Mouse (Mus musculus): ENCODE results near the gene Sec31a. TPM values are rescaled to one million over a fixed set of nuclear protein-coding genes. Genes with fewer than 3 reads are reported as not detected.

The Sec31a gene
- polyA plus RNA-seq, 1 experiment from 2014 or later: 96.3 TPM

DNA sequence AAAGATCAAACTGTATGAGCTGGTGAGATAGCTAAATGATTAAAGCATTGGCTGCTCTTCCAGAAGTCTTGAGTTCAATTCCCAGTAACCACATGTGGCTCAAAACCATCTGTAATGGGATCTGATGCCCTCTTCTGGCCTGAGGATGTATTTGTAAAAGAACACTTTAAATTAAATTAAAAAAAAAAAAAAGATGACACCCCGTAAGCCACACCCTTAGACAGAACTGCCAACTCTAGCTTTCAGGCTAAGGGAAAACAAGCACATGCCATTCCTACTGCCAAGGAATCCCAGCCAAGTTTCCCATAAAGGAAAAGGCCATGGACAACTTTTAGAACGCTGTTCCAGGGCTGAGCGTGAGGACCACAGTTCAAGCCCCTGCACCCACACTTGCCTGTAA, 22.4 kb downstream of the Sec31a start:
- whole genome bisulfite sequencing: 75% methylated on average over 3 of the region's 3 CpGs
- Histone ChIP-seq H3K4me2 (replicated peaks; ENCODE audit: low read depth, low read length) (no peak overlapping the region), H3K27ac (ENCODE audit: low read length) (no peak overlapping the region)

GRCm38 (mm10) chr5:100392436-100392955, 23.5 kb downstream of the Sec31a start:
- no peak overlapping the region for H3K4me3 ChIP-seq (ENCODE audit: low read depth, low read length)
- DNase-seq (ENCODE audit: low spot score) (no peak), ATAC-seq (no peak)
- peaks cover 60% of the 10 kb centered on the region for H3K36me3 ChIP-seq (ENCODE audit: insufficient read depth, low read length)
- no peak overlapping the region for H3K27ac ChIP-seq (ENCODE audit: low read length)
- H3K9me3 ChIP-seq (ENCODE audit: low read length): no peaks in the 10 kb centered on the region
- WGBS: 83% methylated on average over 20 of the region's 20 CpGs
- no peak overlapping the region for H3K9ac ChIP-seq (replicated peaks; ENCODE audit: low read depth)
- no peaks in the 10 kb centered on the region for H3K27me3 ChIP-seq (replicated peaks; ENCODE audit: insufficient read depth, low read length)
- H3K4me2 ChIP-seq (replicated peaks; ENCODE audit: low read depth, low read length): no peak overlapping the region
- TF ChIP-seq CTCF (IDR thresholded peaks at IDR 0.05): no peak
- TF ChIP-seq EP300 (IDR thresholded peaks at IDR 0.05): no peak
- no peaks in the 10 kb centered on the region for H3K4me1 ChIP-seq (ENCODE audit: insufficient read depth, low read depth, low read length)

More for the DNA sequence above, 22.4 kb downstream of the Sec31a start:
- H3K4me1 ChIP-seq (ENCODE audit: insufficient read depth, low read depth, low read length): no peaks in the 10 kb centered on the region
- peaks cover 70% of the 10 kb centered on the region for H3K36me3 ChIP-seq (ENCODE audit: insufficient read depth, low read length)
- ATAC-seq (no peak), DNase-seq (ENCODE audit: low spot score) (peak; percentile 51)
- peak; percentile 22; the same call in 1 of the 2 replicates for TF ChIP-seq CTCF (IDR thresholded peaks at IDR 0.05)
- TF ChIP-seq EP300 (IDR thresholded peaks at IDR 0.05): no peak
- H3K4me3 ChIP-seq (ENCODE audit: low read depth, low read length): no peak overlapping the region
- no peak overlapping the region for H3K9ac ChIP-seq (replicated peaks; ENCODE audit: low read depth)
- no peaks in the 10 kb centered on the region for H3K27me3 ChIP-seq (replicated peaks; ENCODE audit: insufficient read depth, low read length)
- H3K9me3 ChIP-seq (ENCODE audit: low read length): no peaks in the 10 kb centered on the region

- H3K4me2 ChIP-seq (replicated peaks; ENCODE audit: low read depth, low read length): no peak overlapping the region
- H3K4me3 ChIP-seq (ENCODE audit: low read depth, low read length): no peak overlapping the region
- TF ChIP-seq EP300 (IDR thresholded peaks at IDR 0.05): no peak
- TF ChIP-seq CTCF (IDR thresholded peaks at IDR 0.05): no peak
- H3K27me3 ChIP-seq (replicated peaks; ENCODE audit: insufficient read depth, low read length): no peaks in the 10 kb centered on the region
- WGBS: 91% methylated on average over 18 of the region's 18 CpGs
- DNase-seq (ENCODE audit: low spot score) (no peak), ATAC-seq (no peak)
- H3K4me1 ChIP-seq (ENCODE audit: insufficient read depth, low read depth, low read length): no peaks in the 10 kb centered on the region
- no peak overlapping the region for H3K27ac ChIP-seq (ENCODE audit: low read length)
- no peak overlapping the region for H3K9ac ChIP-seq (replicated peaks; ENCODE audit: low read depth)
- H3K9me3 ChIP-seq (ENCODE audit: low read length): no peaks in the 10 kb centered on the region
- peaks cover 61% of the 10 kb centered on the region for H3K36me3 ChIP-seq (ENCODE audit: insufficient read depth, low read length)
Measured at GRCm38 (mm10) chr5:100383782-100384510, 32.1 kb downstream of the Sec31a start.

DNA sequence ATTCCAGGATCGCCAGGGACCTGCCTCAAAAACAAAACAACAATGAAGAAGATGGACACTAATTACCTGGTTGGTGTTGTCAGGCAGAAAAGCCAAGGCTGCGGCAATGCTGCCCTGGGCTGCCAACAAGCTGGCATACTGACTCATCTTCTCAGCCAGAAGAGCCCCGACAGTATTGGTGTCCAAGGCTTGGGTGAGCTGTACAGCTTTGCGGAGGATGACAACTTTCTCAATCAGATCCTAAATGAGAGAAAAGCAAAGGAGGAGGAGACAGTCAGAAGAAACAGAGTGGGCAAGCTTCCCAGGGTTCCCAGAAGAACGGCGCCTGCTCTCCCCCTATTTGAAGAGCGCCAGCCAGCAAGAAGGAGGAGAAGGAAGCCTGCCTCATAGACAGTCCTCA, 34.9 kb downstream of the Sec31a start:
- Histone ChIP-seq H3K9me3 (ENCODE audit: low read length) (no peaks in the 10 kb centered on the region), H3K4me3 (ENCODE audit: low read depth, low read length) (no peak overlapping the region), H3K27me3 (replicated peaks; ENCODE audit: insufficient read depth, low read length) (no peaks in the 10 kb centered on the region), H3K27ac (ENCODE audit: low read length) (no peak overlapping the region), H3K4me2 (replicated peaks; ENCODE audit: low read depth, low read length) (no peak overlapping the region), H3K9ac (replicated peaks; ENCODE audit: low read depth) (no peak overlapping the region), H3K36me3 (ENCODE audit: insufficient read depth, low read length) (peaks cover 81% of the 10 kb centered on the region), H3K4me1 (ENCODE audit: insufficient read depth, low read depth, low read length) (no peaks in the 10 kb centered on the region)
- TF ChIP-seq EP300 (IDR thresholded peaks at IDR 0.05): no peak
- no peak for TF ChIP-seq CTCF (IDR thresholded peaks at IDR 0.05)
- 95% methylated on average over 7 of the region's 7 CpGs for WGBS
- ATAC-seq (no peak), DNase-seq (ENCODE audit: low spot score) (no peak)

GRCm38 (mm10) chr5:100380277-100380676, 35.8 kb downstream of the Sec31a start:
- H3K9me3 ChIP-seq (ENCODE audit: low read length): no peaks in the 10 kb centered on the region
- DNase-seq (ENCODE audit: low spot score): no peak
- peaks cover 77% of the 10 kb centered on the region for H3K36me3 ChIP-seq (ENCODE audit: insufficient read depth, low read length)
- no peaks in the 10 kb centered on the region for H3K27me3 ChIP-seq (replicated peaks; ENCODE audit: insufficient read depth, low read length)
- H3K4me2 ChIP-seq (replicated peaks; ENCODE audit: low read depth, low read length): no peak overlapping the region
- ATAC-seq: no peak
- H3K4me1 ChIP-seq (ENCODE audit: insufficient read depth, low read depth, low read length): no peaks in the 10 kb centered on the region
- no peak overlapping the region for H3K9ac ChIP-seq (replicated peaks; ENCODE audit: low read depth)
- no peak overlapping the region for H3K4me3 ChIP-seq (ENCODE audit: low read depth, low read length)
- no peak overlapping the region for H3K27ac ChIP-seq (ENCODE audit: low read length)
- TF ChIP-seq CTCF (IDR thresholded peaks at IDR 0.05) (no peak), EP300 (IDR thresholded peaks at IDR 0.05) (no peak)
- 96% methylated on average over 5 of the region's 5 CpGs for WGBS

DNA sequence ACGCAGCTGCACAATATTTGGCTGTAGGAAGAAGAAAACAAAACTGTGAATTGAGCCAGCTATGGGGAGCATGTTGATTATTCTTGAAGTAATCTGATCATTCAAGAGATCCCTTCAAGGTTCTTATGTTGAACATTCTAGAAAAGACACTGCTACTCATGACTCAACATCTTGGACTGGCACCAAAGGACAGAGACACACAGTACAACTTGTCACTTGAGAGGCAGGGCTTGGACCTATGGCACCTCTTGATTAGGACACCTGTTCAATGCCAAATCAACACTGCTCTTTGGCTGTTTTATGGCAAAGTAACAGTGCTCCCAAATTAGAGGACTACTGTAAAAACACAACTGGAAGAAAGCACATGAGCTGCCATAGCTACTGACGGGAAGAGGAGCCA, 37.1 kb downstream of the Sec31a start:
- Histone ChIP-seq H3K4me3 (ENCODE audit: low read depth, low read length) (no peak overlapping the region), H3K27me3 (replicated peaks; ENCODE audit: insufficient read depth, low read length) (no peaks in the 10 kb centered on the region), H3K27ac (ENCODE audit: low read length) (no peak overlapping the region), H3K9me3 (ENCODE audit: low read length) (no peaks in the 10 kb centered on the region), H3K36me3 (ENCODE audit: insufficient read depth, low read length) (peaks cover 72% of the 10 kb centered on the region), H3K4me2 (replicated peaks; ENCODE audit: low read depth, low read length) (no peak overlapping the region), H3K4me1 (ENCODE audit: insufficient read depth, low read depth, low read length) (no peaks in the 10 kb centered on the region), H3K9ac (replicated peaks; ENCODE audit: low read depth) (no peak overlapping the region)
- DNase-seq (ENCODE audit: low spot score): no peak
- no peak for ATAC-seq
- WGBS: 95% methylated on average over 2 of the region's 2 CpGs
- no peak for TF ChIP-seq EP300 (IDR thresholded peaks at IDR 0.05)
- TF ChIP-seq CTCF (IDR thresholded peaks at IDR 0.05): no peak

All from lung, postnatal 0 days (tissue).